Mouse (Mus musculus): Measurements from ENCODE around the gene Fmo1. TPM values are rescaled to one million over a fixed set of nuclear protein-coding genes. Genes with fewer than 3 reads are reported as not detected.

Fmo1 gene
- 2,496 TPM for polyA plus RNA-seq (2014; fragmentation: Illumina TruSeq; extraction: RNeasy Lipid Tissue Mini Kit (QIAGEN cat#74804); ENCODE audit: low read depth, low replicate concordance)

DNA sequence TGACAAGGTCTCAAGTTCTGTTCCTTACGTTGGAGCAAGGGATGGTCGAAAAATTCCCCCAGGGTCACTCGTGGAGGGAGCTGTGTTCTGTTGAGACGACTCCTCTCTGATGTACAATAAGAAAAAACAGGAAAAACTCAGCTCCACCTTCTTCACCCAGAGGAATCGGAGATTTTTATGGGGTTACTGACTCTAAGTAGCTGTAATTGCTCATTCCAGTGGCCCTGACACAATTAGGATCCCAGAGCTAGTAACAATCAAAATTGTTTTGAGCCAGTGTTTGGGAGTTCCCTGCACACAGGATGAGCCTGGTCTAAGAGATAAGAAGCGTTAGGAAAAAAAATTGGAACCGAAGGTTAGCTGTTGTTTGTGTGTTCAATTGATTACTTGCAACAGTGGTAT is at the start of gene Fmo1:
TSS of gene Fmo1 (minus strand) at position 331 of the 402 bp plus-strand sequence.

DNA sequence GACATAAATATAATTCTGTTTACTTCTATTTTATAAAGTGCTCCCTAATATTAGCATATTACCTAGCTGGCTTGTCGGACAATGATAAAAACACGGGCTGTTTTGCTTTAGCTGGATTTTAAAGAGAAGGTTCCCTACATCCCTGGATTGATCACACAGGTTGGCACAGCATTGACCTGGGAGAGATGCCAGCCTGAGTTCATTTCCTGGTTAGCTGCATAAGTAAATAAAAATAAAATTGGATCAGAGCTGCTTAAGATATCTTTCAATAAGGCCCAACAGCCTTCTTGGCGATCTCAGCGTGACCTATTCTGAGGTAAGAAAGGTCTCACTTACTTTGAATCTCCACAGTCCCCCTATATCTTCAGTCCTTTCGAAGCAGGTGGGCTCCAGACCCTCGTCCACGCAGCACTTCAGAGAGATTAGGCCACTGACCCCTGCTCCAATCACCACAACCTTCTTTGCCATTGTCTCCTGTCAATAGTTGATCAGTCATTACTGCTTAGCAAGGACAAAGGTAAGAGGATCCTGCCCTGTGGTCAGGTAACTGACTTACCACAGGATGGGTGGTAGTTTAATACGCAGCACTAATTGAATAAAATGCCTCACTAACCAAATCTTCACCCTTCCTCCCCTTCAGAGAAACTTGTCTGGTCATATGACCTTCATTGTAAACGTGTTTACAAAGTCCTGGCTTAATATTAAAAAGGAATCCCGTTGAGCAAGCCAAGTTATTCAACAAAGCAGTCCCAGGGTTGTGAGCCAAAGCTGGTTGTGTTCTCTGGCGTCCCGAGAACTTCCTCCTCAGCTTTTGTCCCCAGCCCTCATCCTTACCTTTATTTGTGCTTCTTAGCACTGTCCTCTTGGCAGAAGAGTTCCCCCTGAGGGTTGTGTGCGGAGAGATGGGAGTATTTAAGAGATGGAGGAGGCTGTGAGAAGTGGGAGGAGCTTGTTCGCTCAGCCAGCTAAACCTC is 31.7 kb upstream of the Fmo1 start, which contains the start of gene Fmo2:
TSS of gene Fmo2 (minus strand) at position 889 of the 974 bp plus-strand sequence.

DNA sequence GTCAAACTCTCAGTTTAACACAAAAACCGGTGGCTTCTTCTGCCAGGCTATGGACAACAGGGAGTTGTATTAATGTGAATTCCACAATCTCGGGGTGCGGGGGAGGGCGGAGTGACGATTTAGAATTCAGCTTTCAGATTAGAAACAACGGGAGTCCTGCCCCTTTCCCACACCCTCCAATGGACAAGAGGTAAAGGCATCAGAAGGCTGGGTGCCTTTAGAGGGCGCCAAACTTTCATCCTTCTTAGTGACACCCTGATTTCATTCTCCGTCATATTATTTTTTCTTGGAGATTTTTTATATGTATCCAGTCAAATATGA is 52.6 kb downstream of the Fmo1 start, which contains the start of gene Fmo4:
TSS of gene Fmo4 (minus strand) at position 137 of the 321 bp plus-strand sequence.

Other genes starting within 250 kb of the Fmo1 start
- 0.20 TPM for gene Myoc, start 227.5 kb downstream of the Fmo1 start, polyA plus RNA-seq (2014; fragmentation: Illumina TruSeq; extraction: RNeasy Lipid Tissue Mini Kit (QIAGEN cat#74804); ENCODE audit: low read depth, low replicate concordance)
- not detected for gene Myocos, start 208.4 kb downstream of the Fmo1 start, polyA plus RNA-seq (2014; fragmentation: Illumina TruSeq; extraction: RNeasy Lipid Tissue Mini Kit (QIAGEN cat#74804); ENCODE audit: low read depth, low replicate concordance)
- gene Prrc2c, start 126.1 kb downstream of the Fmo1 start, polyA plus RNA-seq (2014; fragmentation: Illumina TruSeq; extraction: RNeasy Lipid Tissue Mini Kit (QIAGEN cat#74804); ENCODE audit: low read depth, low replicate concordance), result 35.7 TPM
- 81.0 TPM for gene Fmo4, start 52.6 kb downstream of the Fmo1 start, polyA plus RNA-seq (2014; fragmentation: Illumina TruSeq; extraction: RNeasy Lipid Tissue Mini Kit (QIAGEN cat#74804); ENCODE audit: low read depth, low replicate concordance)
- gene Fmo2, start 32.1 kb upstream of the Fmo1 start, polyA plus RNA-seq (2014; fragmentation: Illumina TruSeq; extraction: RNeasy Lipid Tissue Mini Kit (QIAGEN cat#74804); ENCODE audit: low read depth, low replicate concordance), result 791 TPM
- not detected for gene Fmo6, start 70.9 kb upstream of the Fmo1 start, polyA plus RNA-seq (2014; fragmentation: Illumina TruSeq; extraction: RNeasy Lipid Tissue Mini Kit (QIAGEN cat#74804); ENCODE audit: low read depth, low replicate concordance)
- gene Fmo3, start 117.9 kb upstream of the Fmo1 start, polyA plus RNA-seq (2014; fragmentation: Illumina TruSeq; extraction: RNeasy Lipid Tissue Mini Kit (QIAGEN cat#74804); ENCODE audit: low read depth, low replicate concordance), result 1.8 TPM
- gene Mroh9, start 219.1 kb upstream of the Fmo1 start, polyA plus RNA-seq (2014; fragmentation: Illumina TruSeq; extraction: RNeasy Lipid Tissue Mini Kit (QIAGEN cat#74804); ENCODE audit: low read depth, low replicate concordance), result not detected

Data from kidney, adult 10 weeks (tissue).